Mouse (Mus musculus): ENCODE results near the gene Pdia5.

DNA sequence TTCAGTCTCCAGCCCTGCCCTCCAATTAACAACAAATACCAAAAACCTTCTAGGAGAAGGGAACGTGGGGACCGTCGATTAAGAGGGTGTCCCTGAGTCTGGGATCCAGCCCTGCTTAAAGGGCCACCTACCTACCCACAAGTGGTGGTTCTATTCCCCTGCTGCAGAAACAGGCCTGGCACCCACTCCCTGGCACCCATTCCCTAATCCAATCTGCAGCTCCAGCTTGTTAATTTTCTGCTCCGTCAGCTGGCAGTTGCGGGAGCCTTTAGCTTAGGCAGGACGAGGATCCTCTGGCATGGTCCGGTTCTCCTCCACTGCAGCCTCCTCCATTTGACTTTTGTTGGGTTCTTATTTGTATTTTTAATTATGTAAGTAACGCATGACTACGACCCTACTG is 87.3 kb downstream of the Pdia5 start:
- TF ChIP-seq TCF12 (IDR thresholded peaks at IDR 0.05; ENCODE audit: low read depth, low read length) (no peak), RCOR1 (IDR thresholded peaks at IDR 0.05; ENCODE audit: low read depth, low read length) (no peak), CHD1 (IDR thresholded peaks at IDR 0.05; ENCODE audit: low read depth, low read length) (no peak), POLR2AphosphoS2 (IDR thresholded peaks at IDR 0.05; ENCODE audit: low read length) (no peak), CTCF (IDR thresholded peaks at IDR 0.05 in 2 of 3, conservative IDR thresholded peaks at IDR 0.05 in 1 of 3; ENCODE audit: control insufficient read depth in 1 of 3, insufficient read depth in 1 of 3, low read depth in 2 of 3, low read length in 3 of 3, poor library complexity in 1 of 3, severe bottlenecking in 1 of 3) (no peak), TBP (IDR thresholded peaks at IDR 0.05; ENCODE audit: low read depth, low read length) (no peak), USF1 (IDR thresholded peaks at IDR 0.05; ENCODE audit: low read depth, low read length) (no peak), MAFK (IDR thresholded peaks at IDR 0.05; ENCODE audit: borderline replicate concordance, low read depth, low read length) (no peak), POLR2A (IDR thresholded peaks at IDR 0.05; ENCODE audit: control insufficient read depth in 1 of 2, insufficient read depth in 1 of 2, low read depth in 1 of 2, low read length in 2 of 2, poor library complexity in 1 of 2) (no peak), HCFC1 (IDR thresholded peaks at IDR 0.05; ENCODE audit: low read depth, low read length) (no peak)

Measured in MEL (cell line).